Mouse (Mus musculus): ENCODE measurements around the gene Znrd1as. TPM values are rescaled to one million over a fixed set of nuclear protein-coding genes. Genes with fewer than 3 reads are reported as not detected.
"Not testable (repeated sequence)": the region's sequence is repeated elsewhere in the genome, so short reads cannot be mapped to it uniquely, and the experiment has no call there.

Znrd1as gene
- polyA plus RNA-seq, 1 experiment, result 28.6 TPM

DNA sequence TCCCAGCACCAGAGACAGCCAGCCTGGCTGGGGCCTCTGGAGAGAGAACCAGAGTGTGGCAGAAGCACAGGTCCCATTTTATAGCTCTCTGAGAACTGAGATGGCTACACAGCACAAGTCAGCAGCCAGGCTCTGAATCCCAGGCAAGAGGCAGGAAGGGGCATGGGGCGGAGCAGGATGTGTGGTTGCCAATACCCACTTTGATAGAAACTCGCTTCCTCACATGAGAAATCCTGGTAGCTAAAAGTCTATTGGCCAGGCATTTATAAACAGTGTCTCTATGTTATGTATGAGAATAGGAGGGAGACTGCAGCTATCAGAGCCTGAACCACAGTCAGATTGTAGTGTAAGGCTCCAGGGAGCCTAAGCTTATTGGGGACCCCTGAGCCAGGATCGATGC is 14.4 kb downstream of the Znrd1as start:
- H3K4me1 ChIP-seq (ENCODE audit: control insufficient read depth, insufficient read depth, insufficient read length, low read length), result no peaks in the 10 kb centered on the region
- no peak overlapping the region for H3K27ac ChIP-seq (replicated peaks; ENCODE audit: low read depth, low read length)
- no peak overlapping the region for H3K4me3 ChIP-seq (ENCODE audit: insufficient read depth, low read depth, low read length)

DNA sequence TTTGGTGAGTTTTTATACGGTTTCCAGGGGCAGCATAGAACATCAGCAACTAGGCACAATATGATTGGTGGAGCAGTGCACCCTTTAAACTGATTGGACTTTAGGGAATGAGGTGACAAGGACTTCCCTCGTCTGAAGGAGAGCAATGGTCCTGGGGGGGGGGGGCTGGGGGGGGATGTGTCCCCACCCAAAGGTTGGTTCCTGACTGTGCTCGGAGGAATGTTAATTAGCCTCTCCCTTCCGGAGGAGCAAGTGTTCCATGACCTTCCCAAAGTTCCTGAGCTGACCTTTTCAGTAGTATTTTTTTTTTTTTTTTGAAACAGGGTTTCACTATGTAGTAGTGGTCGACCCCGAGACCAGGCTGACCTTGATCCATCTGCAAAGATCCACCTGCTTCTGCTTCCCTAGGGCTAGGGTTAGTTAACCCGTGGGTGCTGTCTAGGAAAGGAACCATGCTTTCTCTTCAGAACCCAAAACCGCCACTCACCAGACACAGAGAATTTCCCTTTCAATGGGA is 14.9 kb downstream of the Znrd1as start:
- Histone ChIP-seq H3K4me3 (ENCODE audit: insufficient read depth, low read depth, low read length) (no peak overlapping the region), H3K27ac (replicated peaks; ENCODE audit: low read depth, low read length) (no peak overlapping the region), H3K4me1 (ENCODE audit: control insufficient read depth, insufficient read depth, insufficient read length, low read length) (no peaks in the 10 kb centered on the region)

- Histone ChIP-seq H3K27ac (replicated peaks; ENCODE audit: low read depth, low read length) (no peak within 1 kb of the TSS), H3K4me3 (ENCODE audit: insufficient read depth, low read depth, low read length) (no peak within 1 kb of the TSS), H3K4me1 (ENCODE audit: control insufficient read depth, insufficient read depth, insufficient read length, low read length) (no peaks in the 10 kb centered on the region)
Observed at GRCm38 (mm10) chr17:36981221-36981813, 22.9 kb downstream of the Znrd1as start, which contains the start of gene 2410137M14Rik. 2410137M14Rik (minus strand) TSS chr17:36981237.

DNA sequence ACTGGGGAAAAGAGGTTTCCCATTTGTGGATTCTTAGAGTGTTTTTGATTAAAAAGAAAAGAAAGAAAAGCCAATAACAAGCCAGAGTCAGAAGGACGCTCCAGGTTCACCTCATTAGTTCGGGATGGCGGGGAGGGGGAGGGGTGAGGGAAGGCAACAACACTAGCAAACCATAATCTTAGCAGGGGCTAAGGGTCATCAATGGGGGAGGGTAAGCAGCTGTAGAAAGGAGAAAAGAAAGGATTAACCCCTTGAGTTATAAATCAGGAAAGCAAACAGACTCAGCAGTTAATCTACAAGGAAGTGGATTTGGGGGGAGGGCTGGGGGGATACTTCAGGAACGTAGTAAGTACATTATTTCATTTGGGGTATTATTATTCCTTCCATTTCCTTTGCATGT is 23.5 kb downstream of the Znrd1as start:
- H3K27ac ChIP-seq (replicated peaks; ENCODE audit: low read depth, low read length), result no peak overlapping the region
- H3K4me3 ChIP-seq (ENCODE audit: insufficient read depth, low read depth, low read length), result no peak overlapping the region
- no peaks in the 10 kb centered on the region for H3K4me1 ChIP-seq (ENCODE audit: control insufficient read depth, insufficient read depth, insufficient read length, low read length)

DNA sequence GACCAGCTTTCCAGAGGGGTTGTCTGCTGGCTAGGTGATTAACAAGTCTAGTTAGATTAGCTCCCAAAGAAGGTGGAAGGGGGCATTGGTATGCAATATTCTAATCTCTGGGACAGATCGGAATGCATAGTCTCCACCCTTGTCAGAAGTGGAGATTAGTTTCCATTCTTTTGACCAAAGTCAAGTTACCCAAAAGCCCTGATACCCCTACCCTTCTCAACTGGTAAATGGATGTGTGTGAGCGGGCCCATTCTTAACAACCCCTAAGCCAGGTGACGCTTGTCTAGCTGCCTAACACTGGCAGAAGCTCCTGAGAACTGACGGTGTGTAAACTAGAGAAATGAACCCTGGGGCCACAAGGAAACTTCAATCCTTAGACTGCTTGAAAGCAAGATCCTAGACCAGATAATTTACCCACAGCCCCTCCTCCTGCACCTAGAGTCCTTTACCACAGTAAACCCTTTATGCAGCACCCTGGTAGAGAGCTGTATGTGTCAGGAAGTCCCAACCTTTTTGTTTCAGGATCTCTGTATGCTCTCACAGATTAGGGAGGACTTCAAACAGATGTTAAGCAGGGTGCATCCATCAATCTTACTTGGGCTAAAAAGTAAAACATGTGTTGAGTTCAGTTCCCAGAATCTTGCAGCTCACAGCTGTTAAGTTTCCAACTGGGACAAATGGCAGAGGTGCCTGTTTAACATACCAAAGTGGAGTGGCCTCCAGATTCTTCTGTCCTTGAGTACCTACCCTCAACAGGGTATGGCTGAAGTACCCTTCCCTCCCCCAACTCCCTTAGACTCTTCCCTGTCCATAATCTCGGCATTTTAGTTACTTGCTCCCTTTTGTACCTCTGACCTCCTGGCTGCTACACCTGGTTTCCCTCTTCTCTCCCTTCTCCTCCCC is 24.1 kb downstream of the Znrd1as start:
- no peak overlapping the region for H3K4me3 ChIP-seq (ENCODE audit: insufficient read depth, low read depth, low read length)

GRCm38 (mm10) chr17:36988475-36988874 is 30.1 kb downstream of the Znrd1as start:
- no peak overlapping the region for H3K4me3 ChIP-seq (ENCODE audit: insufficient read depth, low read depth, low read length)
- no peaks in the 10 kb centered on the region for H3K4me1 ChIP-seq (ENCODE audit: control insufficient read depth, insufficient read depth, insufficient read length, low read length)
- H3K27ac ChIP-seq (replicated peaks; ENCODE audit: low read depth, low read length), result no peak overlapping the region

More for the DNA sequence above, 24.1 kb downstream of the Znrd1as start:
- Histone ChIP-seq H3K4me1 (ENCODE audit: control insufficient read depth, insufficient read depth, insufficient read length, low read length) (no peaks in the 10 kb centered on the region), H3K27ac (replicated peaks; ENCODE audit: low read depth, low read length) (no peak overlapping the region)

GRCm38 (mm10) chr17:36989437-36989836 is 31.0 kb downstream of the Znrd1as start, which contains the start of gene H2-M5:
H2-M5 (minus strand) TSS chr17:36989537.
- Histone ChIP-seq H3K4me3 (ENCODE audit: insufficient read depth, low read depth, low read length) (no peak within 1 kb of the TSS), H3K27ac (replicated peaks; ENCODE audit: low read depth, low read length) (no peak within 1 kb of the TSS)

GRCm38 (mm10) chr17:36990630-36991029 is 32.2 kb downstream of the Znrd1as start:
- not testable (repeated sequence) for H3K4me1 ChIP-seq (ENCODE audit: control insufficient read depth, insufficient read depth, insufficient read length, low read length); H3K4me3 ChIP-seq (ENCODE audit: insufficient read depth, low read depth, low read length); H3K27ac ChIP-seq (replicated peaks; ENCODE audit: low read depth, low read length)

More at GRCm38 (mm10) chr17:36989437-36989836, 31.0 kb downstream of the Znrd1as start, which contains the start of gene H2-M5:
- H3K4me1 ChIP-seq (ENCODE audit: control insufficient read depth, insufficient read depth, insufficient read length, low read length), result no peaks in the 10 kb centered on the region

DNA sequence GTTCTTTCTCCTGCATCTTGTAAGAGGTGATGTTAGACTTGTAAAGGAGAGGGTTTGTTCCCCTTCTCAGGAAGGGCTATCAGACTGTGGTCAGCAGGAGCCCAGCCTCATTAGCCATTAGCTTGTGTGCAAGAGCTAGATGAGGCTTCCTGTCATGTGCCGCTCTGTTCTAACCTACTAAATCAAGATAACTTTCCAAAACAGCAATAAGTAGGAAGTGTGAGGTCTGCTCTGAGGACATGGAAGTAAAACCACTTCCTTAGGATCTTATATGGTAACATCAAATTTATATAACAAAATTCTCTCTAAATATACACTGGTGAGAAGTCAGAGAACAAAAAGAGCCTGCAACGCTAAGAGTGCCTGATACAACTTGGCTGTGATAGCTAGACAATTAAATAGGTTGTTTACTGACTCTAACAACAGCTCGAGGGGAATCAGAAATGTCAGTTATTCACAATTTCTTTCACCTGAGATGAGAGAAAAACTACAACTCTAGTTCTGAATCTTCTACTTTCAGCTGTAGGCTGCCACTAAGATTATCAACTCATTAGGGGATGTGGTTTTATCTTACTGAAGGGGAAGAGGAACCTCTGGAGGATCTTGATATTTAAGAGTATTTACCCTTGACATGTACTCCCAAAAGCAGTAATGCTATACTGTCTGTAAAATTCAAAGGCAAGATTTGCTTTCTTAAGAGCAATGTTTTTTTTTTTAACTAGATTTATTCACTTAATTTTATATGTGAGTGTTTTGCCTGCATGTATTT is 34.1 kb downstream of the Znrd1as start:
- Histone ChIP-seq H3K4me3 (ENCODE audit: insufficient read depth, low read depth, low read length) (no peak overlapping the region), H3K27ac (replicated peaks; ENCODE audit: low read depth, low read length) (no peak overlapping the region), H3K4me1 (ENCODE audit: control insufficient read depth, insufficient read depth, insufficient read length, low read length) (no peaks in the 10 kb centered on the region)

GRCm38 (mm10) chr17:36993770-36994325 is 35.5 kb downstream of the Znrd1as start:
- Histone ChIP-seq H3K27ac (replicated peaks; ENCODE audit: low read depth, low read length) (no peak overlapping the region), H3K4me3 (ENCODE audit: insufficient read depth, low read depth, low read length) (no peak overlapping the region), H3K4me1 (ENCODE audit: control insufficient read depth, insufficient read depth, insufficient read length, low read length) (no peaks in the 10 kb centered on the region)

GRCm38 (mm10) chr17:36994528-36994927 is 36.1 kb downstream of the Znrd1as start:
- Histone ChIP-seq H3K4me3 (ENCODE audit: insufficient read depth, low read depth, low read length) (no peak overlapping the region), H3K4me1 (ENCODE audit: control insufficient read depth, insufficient read depth, insufficient read length, low read length) (no peaks in the 10 kb centered on the region), H3K27ac (replicated peaks; ENCODE audit: low read depth, low read length) (no peak overlapping the region)

DNA sequence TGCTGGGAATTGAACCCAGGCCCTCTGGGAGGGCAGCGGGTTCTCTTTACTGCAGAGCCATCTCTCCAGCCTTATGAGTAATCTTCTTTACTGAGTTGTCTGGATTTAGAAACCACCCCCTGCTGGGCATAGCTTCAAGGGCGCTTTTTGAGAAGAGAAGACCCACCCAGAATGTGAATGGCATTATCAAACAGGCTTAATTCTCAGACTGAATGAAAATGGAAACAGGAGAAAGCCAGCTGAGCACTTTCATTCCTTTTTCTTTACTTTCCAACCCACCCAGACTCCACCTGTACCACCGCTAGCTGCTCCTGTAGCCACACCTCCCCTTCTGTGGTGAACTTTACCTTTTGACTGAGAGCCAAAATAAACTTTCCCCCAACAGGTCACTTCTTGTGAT is 37.1 kb downstream of the Znrd1as start:
- no peak overlapping the region for H3K27ac ChIP-seq (replicated peaks; ENCODE audit: low read depth, low read length)
- no peaks in the 10 kb centered on the region for H3K4me1 ChIP-seq (ENCODE audit: control insufficient read depth, insufficient read depth, insufficient read length, low read length)

GRCm38 (mm10) chr17:36997033-36997735 is 38.8 kb downstream of the Znrd1as start:
- H3K4me1 ChIP-seq (ENCODE audit: control insufficient read depth, insufficient read depth, insufficient read length, low read length), result no peaks in the 10 kb centered on the region
- H3K27ac ChIP-seq (replicated peaks; ENCODE audit: low read depth, low read length), result no peak overlapping the region
- H3K4me3 ChIP-seq (ENCODE audit: insufficient read depth, low read depth, low read length), result no peak overlapping the region

More for the DNA sequence above, 37.1 kb downstream of the Znrd1as start:
- H3K4me3 ChIP-seq (ENCODE audit: insufficient read depth, low read depth, low read length), result no peak overlapping the region

GRCm38 (mm10) chr17:36998477-36998876 is 40.1 kb downstream of the Znrd1as start:
- H3K27ac ChIP-seq (replicated peaks; ENCODE audit: low read depth, low read length), result no peak overlapping the region
- H3K4me1 ChIP-seq (ENCODE audit: control insufficient read depth, insufficient read depth, insufficient read length, low read length), result 0 out of 2 replicates have a peak, but pooled peaks cover 2% of the 10 kb centered on the region
- H3K4me3 ChIP-seq (ENCODE audit: insufficient read depth, low read depth, low read length), result no peak overlapping the region
